Mouse (Mus musculus): ENCODE measurements around the gene Kdelr1.

DNA sequence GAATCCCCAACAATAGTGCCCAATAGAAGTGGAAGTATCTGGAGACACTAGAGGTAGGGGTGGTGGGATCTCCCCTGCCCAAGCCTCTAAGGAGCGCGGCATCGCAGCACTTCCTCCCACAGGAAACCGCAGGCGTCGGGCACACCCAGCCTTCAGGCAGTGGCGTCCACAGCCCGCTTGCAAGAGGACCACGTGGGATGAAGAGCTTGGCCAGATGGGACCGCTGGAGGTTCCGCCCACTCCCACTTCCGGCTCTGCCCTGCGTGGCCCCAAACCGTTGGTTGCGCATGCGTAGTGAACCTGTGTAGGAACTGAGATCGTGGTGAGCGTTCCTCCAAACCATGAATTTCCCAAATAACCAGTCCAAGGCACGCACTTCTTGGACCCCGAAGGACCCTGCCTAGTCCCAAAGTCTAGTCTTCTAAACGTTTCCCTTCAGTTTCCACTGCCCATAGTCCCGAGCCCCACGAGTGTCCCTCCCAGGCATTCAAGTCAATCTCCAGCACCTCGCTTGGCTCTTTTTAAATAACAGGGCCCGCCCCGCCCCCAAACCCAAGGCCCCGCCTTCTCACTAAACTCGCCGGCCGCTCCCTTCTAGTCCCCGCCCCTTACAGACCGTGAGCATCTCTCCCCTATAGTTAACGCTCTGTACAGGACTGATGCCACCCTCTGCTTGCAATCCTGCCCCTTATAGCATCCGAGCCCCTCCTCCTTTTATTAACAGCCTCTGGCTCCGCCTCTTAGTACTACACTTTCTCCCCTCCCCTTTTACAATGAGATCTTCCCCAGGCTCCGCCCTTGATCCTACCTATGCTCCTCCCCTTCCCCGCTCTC, 50.6 kb downstream of the Kdelr1 start:
- TF ChIP-seq MAX (IDR thresholded peaks at IDR 0.05; ENCODE audit: low read length), result peak; percentile 99
- peak; percentile 94 for TF ChIP-seq SIN3A (IDR thresholded peaks at IDR 0.05; ENCODE audit: low read length)
- TF ChIP-seq POLR2AphosphoS2 (IDR thresholded peaks at IDR 0.05; ENCODE audit: low read length), result peak; percentile 82
- TF ChIP-seq E2F4 (IDR thresholded peaks at IDR 0.05; ENCODE audit: borderline replicate concordance, low read depth, low read length), result peak; percentile 61; the same call in 1 of the 2 replicates
- peak; percentile 94 for TF ChIP-seq MYB (IDR thresholded peaks at IDR 0.05; ENCODE audit: low read depth, low read length)
- no peak for TF ChIP-seq CTCF (IDR thresholded peaks at IDR 0.05 in 2 of 3, conservative IDR thresholded peaks at IDR 0.05 in 1 of 3; ENCODE audit: control insufficient read depth in 1 of 3, insufficient read depth in 1 of 3, low read depth in 2 of 3, low read length in 3 of 3, poor library complexity in 1 of 3, severe bottlenecking in 1 of 3)
- peak; percentile 84 to 98; a peak in 3 of 4 replicates for TF ChIP-seq POLR2A (IDR thresholded peaks at IDR 0.05; ENCODE audit: control insufficient read depth in 1 of 2, insufficient read depth in 1 of 2, low read depth in 1 of 2, low read length in 2 of 2, poor library complexity in 1 of 2)
- peak; percentile 94 for TF ChIP-seq MXI1 (IDR thresholded peaks at IDR 0.05; ENCODE audit: low read depth, low read length)
- no peak for TF ChIP-seq JUND (IDR thresholded peaks at IDR 0.05; ENCODE audit: low read depth, low read length)

Measured in MEL (cell line).